In the genomic region with DNA sequence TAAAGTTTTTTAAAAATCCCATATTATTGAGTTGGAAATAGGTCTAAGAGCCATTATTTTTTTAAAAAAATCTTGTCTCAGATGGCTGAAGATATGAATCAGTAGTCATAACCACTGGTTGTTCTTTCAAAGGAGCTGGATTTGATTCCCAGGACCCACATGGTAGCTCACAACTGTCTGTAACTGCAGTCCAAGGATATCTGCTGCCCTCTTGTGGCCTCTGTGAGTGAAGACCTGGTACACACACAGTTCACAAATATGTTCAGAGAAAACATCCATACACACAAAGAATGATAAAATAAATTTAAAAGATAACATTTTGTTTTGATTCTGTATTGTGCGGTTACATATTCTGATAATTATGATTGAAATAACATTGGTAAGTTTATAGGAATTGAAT, we compare ENCODE assay signal across 10 mouse cellular contexts.
DNase-seq lines count a peak whose midpoint lies in the region; ATAC-seq and TF ChIP-seq lines count a peak whose summit lies in the region.
"Had no signal": no experiment of that assay in that cellular context is flagged by ENCODE, and none has a peak within 500 bp of the region (broad histone marks: within the 10 kb centered on the region; RNA-seq: fewer than 3 reads in every experiment).

No protein-coding gene starts in this region.

- H3K4me1 ChIP-seq in hindbrain, embryonic 11.5 days (replicated peaks; ENCODE audit: control insufficient read depth, insufficient read depth, low read length), result no peaks in the 10 kb centered on the region
- H3K4me1 ChIP-seq in hindbrain, embryonic 10.5 days (replicated peaks), result no peaks in the 10 kb centered on the region
- no peaks in the 10 kb centered on the region for H3K4me1 ChIP-seq in thymus, adult 2 months (replicated peaks; ENCODE audit: control insufficient read depth, insufficient read depth, low read length)
- no peaks in the 10 kb centered on the region for H3K4me1 ChIP-seq in stomach, postnatal 0 days (replicated peaks; ENCODE audit: control insufficient read depth, insufficient read depth)
- H3K4me1 ChIP-seq: embryonic facial prominence, embryonic 13.5 days; neural tube, embryonic 15.5 days had no signal

- no peak for TF ChIP-seq POLR2A in thymus, adult 2 months (IDR thresholded peaks at IDR 0.05; ENCODE audit: control insufficient read depth, extremely low read depth, insufficient read depth, low read length, poor library complexity)

- ATAC-seq in hindbrain, embryonic 11.5 days (ENCODE audit: low FRiP score), result no peak
- ATAC-seq in stomach, postnatal 0 days (ENCODE audit: low FRiP score, low TSS enrichment), result no peak
- no peak for ATAC-seq in granulocyte monocyte progenitor cell, adult 5-6 weeks (replicated peaks; ENCODE audit: poor library complexity, severe bottlenecking)

- H3K36me3 ChIP-seq in hindbrain, embryonic 11.5 days (ENCODE audit: control insufficient read depth, insufficient read depth, low read length), result no peaks in the 10 kb centered on the region
- H3K36me3 ChIP-seq in hindbrain, embryonic 10.5 days, result no peaks in the 10 kb centered on the region
- H3K36me3 ChIP-seq in thymus, adult 2 months (ENCODE audit: control insufficient read depth, insufficient read depth, low read length), result no peaks in the 10 kb centered on the region
- no peaks in the 10 kb centered on the region for H3K36me3 ChIP-seq in stomach, postnatal 0 days (ENCODE audit: control insufficient read depth, insufficient read depth, low read length)
- H3K36me3 ChIP-seq: embryonic facial prominence, embryonic 13.5 days; neural tube, embryonic 15.5 days had no signal

- H3K9me3 ChIP-seq in hindbrain, embryonic 11.5 days (ENCODE audit: control insufficient read depth, low read length), result no peaks in the 10 kb centered on the region
- H3K9me3 ChIP-seq in hindbrain, embryonic 10.5 days, result 0 out of 2 replicates have a peak, but pooled peaks cover 2% of the 10 kb centered on the region
- no peaks in the 10 kb centered on the region for H3K9me3 ChIP-seq in stomach, postnatal 0 days (ENCODE audit: control insufficient read depth, low read length)
- H3K9me3 ChIP-seq: embryonic facial prominence, embryonic 13.5 days; neural tube, embryonic 15.5 days had no signal

- H3K4me3 ChIP-seq in hindbrain, embryonic 11.5 days (ENCODE audit: low read depth, low read length), result no peak overlapping the region
- no peak overlapping the region for H3K4me3 ChIP-seq in hindbrain, embryonic 10.5 days
- no peak overlapping the region for H3K4me3 ChIP-seq in thymus, adult 2 months (ENCODE audit: control insufficient read depth, insufficient read depth, low read length)
- H3K4me3 ChIP-seq in stomach, postnatal 0 days (ENCODE audit: low read depth, low read length), result no peak overlapping the region
- H3K4me3 ChIP-seq: embryonic facial prominence, embryonic 13.5 days; neural tube, embryonic 15.5 days had no signal

- WGBS in hindbrain, embryonic 11.5 days, result 86% methylated on average over 1 of the region's 1 CpGs
- 95% methylated on average over 1 of the region's 1 CpGs for WGBS in hindbrain, embryonic 10.5 days
- 98% methylated on average over 1 of the region's 1 CpGs for WGBS in thymus, adult 2 months
- 79% methylated on average over 1 of the region's 1 CpGs for WGBS in stomach, postnatal 0 days

- peak; percentile 24 for DNase-seq in hindbrain, embryonic 11.5 days (ENCODE audit: low spot score)
- no peak for DNase-seq in hindbrain, embryonic 10.5 days (ENCODE audit: low spot score)
- peak; percentile 5 for DNase-seq in thymus, adult 2 months
- no peak for DNase-seq in thymus, postnatal 0 days (ENCODE audit: low spot score)
- peak; percentile 21 for DNase-seq in brain, adult 2 months (ENCODE audit: low read depth, low spot score)
- DNase-seq in stomach, postnatal 0 days (ENCODE audit: low spot score), result no peak
- DNase-seq: gastrocnemius, postnatal 36 days had no signal

- H3K9ac ChIP-seq in hindbrain, embryonic 11.5 days (ENCODE audit: low read depth, low read length), result no peak overlapping the region
- no peak overlapping the region for H3K9ac ChIP-seq in stomach, postnatal 0 days (ENCODE audit: low read length)
- H3K9ac ChIP-seq: embryonic facial prominence, embryonic 13.5 days; neural tube, embryonic 15.5 days had no signal

- TF ChIP-seq EP300 in stomach, postnatal 0 days (optimal IDR thresholded peaks at IDR 0.05), result no peak

- TF ChIP-seq CTCF in thymus, adult 2 months (IDR thresholded peaks at IDR 0.05; ENCODE audit: borderline replicate concordance, control insufficient read depth, extremely low read depth, insufficient read depth, low read length, poor library complexity), result no peak
- TF ChIP-seq CTCF in stomach, postnatal 0 days (IDR thresholded peaks at IDR 0.05; ENCODE audit: low read depth), result peak; percentile 63

- no peak overlapping the region for H3K27ac ChIP-seq in hindbrain, embryonic 11.5 days (ENCODE audit: low read depth, low read length)
- no peak overlapping the region for H3K27ac ChIP-seq in hindbrain, embryonic 10.5 days
- no peak overlapping the region for H3K27ac ChIP-seq in thymus, adult 2 months (ENCODE audit: control insufficient read depth, insufficient read depth, low read length)
- H3K27ac ChIP-seq in stomach, postnatal 0 days (replicated peaks), result no peak overlapping the region
- H3K27ac ChIP-seq: embryonic facial prominence, embryonic 13.5 days; neural tube, embryonic 15.5 days had no signal

- no peak overlapping the region for H3K4me2 ChIP-seq in hindbrain, embryonic 11.5 days (replicated peaks; ENCODE audit: low read depth, low read length)
- H3K4me2 ChIP-seq in stomach, postnatal 0 days (replicated peaks; ENCODE audit: low read depth), result no peak overlapping the region
- H3K4me2 ChIP-seq: embryonic facial prominence, embryonic 13.5 days; neural tube, embryonic 15.5 days had no signal

- H3K27me3 ChIP-seq in hindbrain, embryonic 11.5 days (ENCODE audit: control insufficient read depth, insufficient read depth, low read length), result no peaks in the 10 kb centered on the region
- H3K27me3 ChIP-seq in hindbrain, embryonic 10.5 days (ENCODE audit: insufficient read depth, poor library complexity, severe bottlenecking), result no peaks in the 10 kb centered on the region
- no peaks in the 10 kb centered on the region for H3K27me3 ChIP-seq in thymus, adult 2 months (ENCODE audit: control insufficient read depth, insufficient read depth, low read length)
- no peaks in the 10 kb centered on the region for H3K27me3 ChIP-seq in stomach, postnatal 0 days (ENCODE audit: control insufficient read depth, insufficient read depth, low read length)
- H3K27me3 ChIP-seq: embryonic facial prominence, embryonic 13.5 days; neural tube, embryonic 15.5 days had no signal

Comparison
In these comparisons a context has a peak if more than half of its experiments do, and no peak if none do; other contexts are left out.
1. DNase-seq: peak in hindbrain, embryonic 11.5 days (single experiment), thymus, adult 2 months (single experiment) and brain, adult 2 months (single experiment); none in hindbrain, embryonic 10.5 days (single experiment), thymus, postnatal 0 days (single experiment) and stomach, postnatal 0 days (single experiment).